Mouse (Mus musculus) gastrocnemius, postnatal 4 days (tissue): ENCODE data around the gene Cog6. TPM values are rescaled to one million over a fixed set of nuclear protein-coding genes. Genes with fewer than 3 reads are reported as not detected.

Experiments used
- DNase-seq, 2 experiments: peaks; one replicate each; pipeline ENCODE4 v3.0.0; 2021 to 2022; ENCODE audit warnings: low spot score in 2 of 2, mixed read lengths in 2 of 2
- long read RNA-seq, 2 experiments: library from polyadenylated mRNA; stranded (forward); transcript quantifications; one replicate each; pipeline ENCODE4 v2.0.0; 2021
- total RNA-seq, 2 experiments: library from RNA; stranded (reverse); gene quantifications; 2 replicates each; pipeline ENCODE4 v1.2.3; 2021

Gene Cog6
- total RNA-seq: 10 to 100 TPM; 29.9 to 33.6 TPM
- long read RNA-seq, experiment 1, transcript Cog6-201 (19 exons, 3,182 nt): major isoform, 57 of 69 reads
- long read RNA-seq, experiment 1, partial matches to known transcripts: 1 of 69 reads
- long read RNA-seq, experiment 1, other reads (novel, unspliced or antisense): 11 of 69 reads
- long read RNA-seq, experiment 2, transcript Cog6-201 (19 exons, 3,182 nt): major isoform, 54 of 66 reads
- long read RNA-seq, experiment 2, partial matches to known transcripts: 1 of 66 reads
- long read RNA-seq, experiment 2, other reads (novel, unspliced or antisense): 8 of 66 reads

DNA sequence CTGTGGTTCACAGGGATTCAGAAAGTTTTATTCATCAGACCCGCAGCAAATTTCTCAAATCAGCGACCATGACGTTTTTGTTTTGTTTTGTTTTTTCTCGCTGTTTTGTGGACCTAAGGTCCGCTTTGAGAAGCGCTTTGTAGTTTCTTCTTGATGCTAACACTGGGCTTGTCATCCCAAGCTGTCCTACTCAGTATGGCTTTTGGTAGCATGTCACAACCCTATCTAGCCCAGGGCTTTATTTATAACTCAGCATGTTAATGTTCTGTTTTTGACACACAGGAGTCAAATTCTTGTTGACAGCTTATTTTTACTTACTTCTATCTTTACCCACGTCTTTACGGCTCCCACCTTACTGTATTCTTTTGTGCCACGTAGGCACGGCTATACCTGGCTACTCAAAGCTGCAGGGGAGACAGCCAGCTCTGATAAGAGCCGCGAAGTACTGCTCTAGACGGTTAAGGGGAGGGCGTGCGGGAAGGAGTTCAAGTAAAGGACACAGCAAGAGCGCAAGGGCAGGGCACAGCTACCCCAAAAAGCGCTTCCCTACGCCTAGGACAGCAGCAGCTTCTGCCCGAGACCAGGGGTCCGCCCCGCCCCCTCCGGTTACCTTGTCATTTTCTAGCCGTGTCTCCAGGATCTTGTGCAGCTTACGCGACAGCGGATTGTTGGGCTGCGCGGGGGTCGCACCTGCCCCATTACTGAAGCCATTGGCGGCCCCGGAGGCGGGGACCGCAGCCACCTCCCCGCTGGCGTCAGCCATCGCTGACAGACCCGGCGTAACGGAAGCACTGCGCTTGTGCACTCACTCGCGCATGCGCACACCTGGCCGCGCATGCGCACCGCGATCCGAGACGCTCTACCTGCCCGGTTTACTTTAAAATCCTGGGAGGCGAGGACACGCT, at the start of gene Cog6:
Cog6 (minus strand) TSS at position 802 of the 905 bp plus-strand sequence.
- peak; percentile 63 to 78 for DNase-seq

DNA sequence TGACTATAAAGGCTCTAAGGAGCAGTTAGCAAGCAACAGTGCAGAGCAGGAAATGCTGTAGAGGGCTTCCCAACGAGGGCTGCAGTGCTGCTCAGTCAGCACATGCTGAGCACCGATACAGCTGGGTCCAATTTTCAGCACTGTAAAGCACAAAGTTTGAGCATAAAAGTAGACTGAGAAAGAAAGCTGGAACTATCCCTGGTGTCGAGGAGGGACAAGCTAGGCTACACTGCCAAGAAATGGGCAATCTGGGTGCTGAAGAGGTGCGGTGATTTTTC, 49.0 kb upstream of the Cog6 start:
- no peak for DNase-seq

DNA sequence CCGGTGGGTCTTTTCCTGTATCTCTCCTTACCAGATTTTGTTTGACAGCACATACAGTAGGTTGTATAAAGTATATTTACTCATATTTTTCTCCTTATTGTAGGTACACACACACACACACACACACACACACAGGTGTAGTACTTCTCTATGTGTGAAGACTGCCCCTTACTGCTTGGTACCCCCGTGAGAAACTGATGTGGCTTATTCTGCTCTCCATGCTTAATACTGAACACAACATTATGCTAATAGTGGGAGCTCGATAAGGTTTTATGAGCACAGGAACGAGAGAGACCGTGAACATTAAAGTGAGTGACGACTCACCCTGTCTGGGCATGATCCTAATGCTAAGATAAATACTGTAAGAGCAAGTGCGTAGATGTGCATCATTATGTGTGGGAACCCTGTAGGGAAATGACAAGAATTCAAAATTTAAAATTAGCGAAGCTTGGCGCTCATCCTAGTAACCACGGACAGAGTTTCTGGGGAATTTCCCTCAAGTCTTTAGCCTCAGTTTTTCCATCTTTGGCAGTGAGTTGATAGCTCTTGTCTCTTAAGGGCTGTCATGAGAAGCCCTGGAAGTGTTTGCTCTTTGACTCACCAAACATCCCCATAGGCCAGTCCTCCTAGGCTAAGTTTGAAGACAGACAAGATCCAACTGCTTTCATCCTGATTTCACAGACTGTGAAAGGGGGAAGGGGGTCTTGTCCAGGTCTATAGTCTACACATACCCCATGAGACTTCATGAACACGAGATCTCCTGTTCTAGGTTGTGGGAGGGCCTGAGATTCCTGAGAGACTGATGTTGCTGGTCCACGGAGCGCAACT, 48.4 kb upstream of the Cog6 start:
- DNase-seq: no peak

DNA sequence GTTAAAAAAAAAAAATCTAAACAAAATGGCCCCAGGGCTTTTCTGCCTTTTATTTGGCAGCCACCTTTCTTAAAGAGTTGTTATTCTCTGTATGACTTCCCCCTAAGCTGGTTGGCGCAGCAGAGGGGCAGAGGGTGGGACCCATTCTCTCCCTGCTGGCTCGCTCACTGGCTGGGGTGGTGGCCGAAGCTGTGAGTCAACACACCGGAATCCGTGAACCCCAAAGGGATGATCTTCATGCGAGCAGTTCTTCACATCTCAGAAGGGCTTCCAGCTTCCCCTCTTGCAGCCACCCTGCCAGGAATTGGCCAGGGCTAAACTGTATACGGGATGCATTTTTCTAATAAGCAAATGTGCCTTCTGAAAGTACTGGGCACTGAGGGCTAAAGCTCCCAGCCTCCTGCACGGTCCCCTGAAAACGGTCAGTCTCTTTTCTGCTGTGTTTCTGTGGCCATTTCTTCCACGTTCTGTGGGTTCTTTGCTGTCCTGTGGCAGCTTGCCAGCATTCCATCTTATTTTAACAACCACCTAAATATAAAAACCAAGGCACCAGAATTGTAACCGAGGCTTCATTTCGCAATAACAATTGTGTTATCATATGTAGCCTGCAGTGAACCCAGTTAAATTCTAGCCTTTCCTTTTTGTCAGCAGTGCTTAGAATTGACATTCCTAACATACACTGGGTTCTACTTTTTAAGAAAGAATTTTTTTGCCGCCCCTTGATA, 46.5 kb upstream of the Cog6 start:
- DNase-seq: no peak

DNA sequence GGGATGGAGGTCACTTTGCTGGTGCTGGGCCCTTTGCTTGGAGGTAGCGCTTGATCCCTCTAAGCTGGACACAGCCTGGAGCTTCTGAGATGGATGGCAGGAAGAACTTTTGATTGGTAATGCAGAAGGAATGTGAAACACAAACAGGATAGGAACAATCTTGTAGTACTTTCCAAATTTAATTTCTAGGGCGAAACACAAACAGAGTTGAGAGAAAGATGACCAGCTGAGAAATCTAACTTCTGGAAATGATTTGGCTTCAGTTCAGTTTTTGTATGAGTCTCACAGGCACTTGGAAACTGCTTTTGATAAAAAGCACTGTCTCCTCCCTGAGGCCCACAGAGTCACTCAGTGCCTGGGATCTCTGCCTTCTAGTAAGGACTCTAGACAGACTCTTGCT, 42.9 kb upstream of the Cog6 start:
- DNase-seq: no peak

DNA sequence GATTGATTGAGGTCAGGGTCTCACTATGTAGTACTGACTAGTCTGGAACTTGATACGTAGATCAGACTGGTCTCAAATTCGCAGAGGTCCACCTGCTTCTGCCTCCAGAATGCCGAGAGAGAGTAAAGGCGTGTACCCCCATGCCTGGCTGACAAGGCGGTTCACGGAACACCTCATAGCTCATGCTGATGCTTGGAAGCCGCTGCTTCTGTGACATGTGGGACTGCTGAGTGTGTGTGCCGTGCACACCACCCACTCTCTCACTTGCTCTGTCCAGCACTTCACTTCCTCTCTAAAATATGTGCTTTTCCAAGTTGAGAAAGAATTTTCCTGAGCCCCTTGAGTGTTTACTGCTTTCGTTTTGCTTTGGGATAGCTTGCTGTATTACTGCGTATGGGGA, 39.4 kb upstream of the Cog6 start:
- DNase-seq: no peak

DNA sequence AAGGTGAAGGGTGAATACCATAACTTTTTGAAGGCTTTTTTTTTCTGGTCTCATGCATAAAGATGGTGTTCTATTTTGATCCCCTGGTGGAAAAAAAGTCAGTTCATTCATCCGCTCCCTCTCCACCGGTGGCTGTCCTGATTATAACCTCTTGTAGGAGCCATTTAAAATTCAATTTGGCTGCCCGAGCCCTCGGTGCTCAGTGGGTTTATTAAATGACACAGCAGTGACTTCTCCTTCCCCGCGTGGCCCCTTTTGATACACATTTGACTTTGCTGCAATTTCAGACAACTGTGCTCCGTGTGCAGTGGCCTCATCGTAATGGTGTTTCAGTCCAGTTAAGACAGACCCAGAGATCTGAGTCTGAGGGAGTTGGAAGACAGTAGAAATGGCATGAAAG, 35.3 kb upstream of the Cog6 start:
- DNase-seq: no peak

DNA sequence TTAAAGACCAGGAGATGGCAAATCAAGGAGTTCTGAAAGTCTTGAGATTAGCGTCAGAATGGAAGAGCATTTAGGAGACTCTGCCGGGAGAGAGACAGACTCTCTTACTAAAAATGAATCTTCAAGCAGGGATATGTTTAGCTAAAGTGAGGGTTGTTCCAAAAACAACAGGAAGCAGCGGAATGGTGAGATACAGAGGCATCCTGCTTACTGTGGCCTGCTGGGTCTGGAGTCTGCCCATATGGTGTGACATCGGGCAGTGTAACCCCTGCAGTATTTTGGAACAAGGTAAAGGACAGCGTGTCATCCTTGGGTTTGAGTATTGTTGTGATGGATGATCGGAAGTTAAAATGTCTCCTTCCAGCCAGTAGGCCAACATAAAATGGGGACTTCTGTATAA, 29.3 kb upstream of the Cog6 start:
- no peak for DNase-seq

DNA sequence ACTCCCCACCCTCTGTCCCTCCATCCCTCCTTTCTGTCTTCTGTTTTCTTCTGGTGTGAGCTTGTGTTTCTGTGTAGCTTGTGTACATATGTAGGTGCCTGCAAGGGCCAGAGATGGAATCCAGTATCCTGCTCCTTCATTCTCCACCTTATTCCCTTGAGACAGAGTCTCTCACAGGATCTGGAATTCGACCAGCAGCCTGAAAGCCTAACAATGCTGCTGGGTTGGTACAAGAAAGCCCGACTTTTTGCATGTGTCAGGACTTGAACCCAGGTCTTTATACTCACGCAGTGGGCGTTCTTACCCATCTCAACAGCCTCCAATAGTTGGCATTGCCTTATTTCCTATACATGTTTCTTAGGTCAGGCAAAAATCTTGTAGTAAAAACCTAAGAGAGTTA, 28.7 kb upstream of the Cog6 start:
- DNase-seq: no peak

DNA sequence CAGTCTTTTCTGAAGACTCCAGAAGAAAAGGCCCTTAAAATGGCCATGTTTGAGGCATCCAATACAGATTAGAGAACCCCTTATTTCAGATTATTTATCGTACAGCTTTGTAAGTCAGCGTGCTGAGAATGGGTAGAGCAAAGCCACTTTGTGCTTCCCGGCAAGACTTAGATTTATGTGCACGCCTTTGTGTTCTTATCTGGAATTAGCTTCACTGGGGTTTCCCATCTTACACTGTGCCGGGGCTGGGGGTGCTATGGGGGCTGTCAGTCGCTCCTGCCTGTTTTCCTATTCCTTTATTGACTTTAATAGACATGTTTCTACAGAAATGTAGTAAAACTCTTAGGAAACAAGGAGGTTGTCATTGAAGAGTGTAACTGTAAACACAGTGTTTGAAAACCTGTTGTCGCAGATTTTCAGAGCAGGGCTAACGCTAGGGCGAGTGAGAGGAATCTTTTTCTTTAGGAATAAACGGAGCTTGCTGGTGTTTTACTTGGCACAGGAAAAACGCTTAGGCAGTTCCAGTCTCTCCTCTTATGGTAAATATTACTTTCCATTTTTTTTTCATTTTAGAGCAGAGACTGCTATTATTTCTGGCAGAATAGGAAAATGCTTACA, 27.8 kb upstream of the Cog6 start:
- no peak for DNase-seq

DNA sequence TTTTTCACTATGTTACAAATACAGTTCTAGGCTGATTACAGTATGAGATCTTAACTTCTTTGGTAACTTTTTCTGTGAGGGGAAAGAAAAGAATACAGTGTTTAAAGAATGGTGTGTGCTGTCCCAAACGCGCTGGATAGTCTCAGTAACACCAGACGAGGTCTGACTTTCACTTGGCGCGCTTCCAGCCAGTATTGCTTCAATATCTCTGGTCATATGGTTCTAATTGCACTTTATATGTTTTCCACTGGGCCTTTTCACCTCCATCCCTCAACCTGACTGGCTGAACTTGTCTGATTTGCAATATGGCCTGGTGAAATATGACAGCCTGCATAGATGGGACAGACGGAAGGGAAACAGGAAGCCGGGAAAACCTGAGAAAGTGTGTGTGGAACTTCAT, 27.2 kb upstream of the Cog6 start:
- DNase-seq: peak in 1 of 2 experiments; percentile 39

DNA sequence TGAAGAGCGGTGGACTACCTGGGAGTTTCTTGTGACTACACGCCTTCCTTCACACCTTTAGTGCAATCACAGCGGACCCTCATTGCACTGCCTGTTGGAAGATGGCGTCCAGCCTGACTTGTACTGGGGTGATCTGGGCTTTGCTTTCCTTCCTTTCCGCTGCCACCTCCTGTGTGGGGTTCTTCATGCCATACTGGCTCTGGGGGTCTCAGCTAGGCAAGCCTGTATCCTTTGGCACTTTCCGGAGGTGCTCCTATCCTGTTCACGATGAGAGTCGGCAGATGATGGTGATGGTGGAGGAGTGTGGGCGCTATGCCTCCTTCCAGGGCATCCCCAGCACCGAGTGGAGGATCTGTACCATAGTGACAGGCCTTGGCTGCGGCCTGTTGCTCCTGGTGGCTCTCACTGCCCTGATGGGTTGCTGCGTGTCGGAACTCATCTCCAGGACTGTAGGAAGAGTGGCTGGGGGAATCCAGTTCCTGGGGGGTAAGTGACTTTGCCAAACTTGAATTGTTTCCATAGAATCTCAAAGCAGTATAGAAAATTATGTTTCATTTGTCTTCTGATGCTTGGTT, 26.3 kb upstream of the Cog6 start:
- DNase-seq: no peak

DNA sequence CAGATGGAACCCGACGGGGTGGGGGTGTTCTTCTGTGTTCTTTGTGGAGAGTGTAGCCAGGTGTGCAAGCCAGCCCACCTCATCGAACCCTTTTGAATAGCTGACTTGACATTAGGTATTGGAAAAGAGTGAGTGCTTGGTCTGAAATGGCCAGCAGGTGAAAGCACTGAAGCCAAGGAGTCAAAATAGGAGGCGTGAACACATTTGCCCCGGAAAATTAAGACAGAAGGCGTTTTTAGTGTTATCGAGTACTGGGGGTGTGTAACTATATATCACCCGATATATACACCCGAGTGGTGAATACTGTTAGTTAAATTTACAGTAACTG, 25.2 kb upstream of the Cog6 start:
- no peak for DNase-seq

DNA sequence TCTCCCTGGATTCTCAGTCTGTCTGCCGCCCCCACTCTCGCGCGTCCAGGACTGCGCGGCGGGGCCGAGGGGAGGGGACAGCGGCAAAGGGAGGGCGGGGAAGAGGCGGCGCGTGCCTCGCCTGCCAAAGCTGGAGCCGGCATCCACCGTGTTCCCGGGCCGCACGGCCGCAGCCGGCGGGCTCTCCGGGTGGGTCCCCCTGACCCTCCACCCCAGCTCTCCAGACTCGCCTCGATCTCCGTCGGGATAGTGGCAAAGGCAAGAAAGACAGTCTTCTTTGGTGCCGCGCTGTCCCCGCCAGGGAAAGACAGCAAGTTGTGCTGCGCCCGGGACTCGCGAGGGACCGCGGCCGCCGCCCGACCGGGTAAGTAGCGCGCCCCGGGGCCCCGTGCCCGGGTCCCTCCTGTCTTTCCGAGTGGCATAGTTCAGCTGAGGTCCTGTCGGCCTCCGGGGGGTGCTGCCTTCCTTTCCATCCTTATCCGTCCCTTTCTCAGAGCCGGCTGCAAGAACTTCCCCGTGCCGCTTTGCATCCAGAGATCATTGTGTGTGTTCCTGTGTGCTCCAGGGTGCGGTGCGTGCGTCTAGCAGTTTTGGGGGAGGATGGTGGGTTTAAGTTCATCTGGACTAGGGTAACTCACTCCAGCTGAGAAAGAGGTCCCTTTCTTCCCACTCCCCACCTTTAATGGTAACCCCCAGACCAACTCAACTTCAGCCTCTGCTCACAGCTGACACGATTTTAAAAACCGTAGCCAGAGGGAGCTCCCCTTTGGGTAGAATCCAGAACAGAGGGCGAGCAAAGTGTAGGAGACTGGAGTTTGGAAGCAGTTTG, 24.6 kb upstream of the Cog6 start, which contains the start of gene Lhfp:
Lhfp (plus strand) TSS at position 118 of the 829 bp plus-strand sequence.
- peak; percentile 73 to 80 for DNase-seq

DNA sequence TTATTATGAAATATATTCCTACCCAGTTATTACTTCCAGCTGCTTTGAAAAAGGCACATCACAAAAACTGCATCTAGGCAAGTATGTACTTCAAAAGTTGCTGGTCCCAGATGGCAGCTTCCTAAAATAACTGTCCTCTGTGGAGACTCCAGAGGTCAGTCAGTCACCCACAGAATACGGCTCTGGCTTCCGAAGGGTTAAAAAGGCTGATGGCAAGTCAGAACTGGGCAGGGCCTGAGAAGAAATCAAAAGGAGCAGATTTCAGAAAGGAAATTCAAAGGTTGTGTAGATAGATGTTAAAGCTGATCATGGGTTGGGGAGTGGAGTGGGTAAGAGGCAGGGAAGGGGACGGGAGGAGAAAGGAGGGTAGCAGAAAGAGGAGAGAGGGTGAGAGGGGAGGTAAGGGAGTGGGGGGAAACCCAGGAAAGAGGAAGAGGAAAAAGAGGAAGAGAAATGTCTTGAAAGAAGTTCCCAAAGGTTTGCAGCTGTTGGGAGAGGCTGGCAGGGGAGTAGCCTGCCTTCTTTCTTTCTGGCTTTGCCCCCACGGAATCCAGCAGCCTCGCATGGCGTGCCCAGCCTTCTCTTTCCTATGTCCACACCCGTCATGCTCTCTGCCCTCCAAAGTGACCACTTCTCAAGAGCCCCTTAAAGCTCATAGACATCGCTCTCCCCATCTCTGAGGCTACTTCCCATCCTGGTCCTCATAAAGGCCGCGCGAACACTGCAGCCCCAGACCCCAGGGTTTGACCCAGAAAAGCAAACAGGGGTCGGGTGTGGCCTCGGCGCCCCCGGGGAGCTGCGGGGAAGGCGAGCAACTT, 23.8 kb upstream of the Cog6 start:
- no peak for DNase-seq

DNA sequence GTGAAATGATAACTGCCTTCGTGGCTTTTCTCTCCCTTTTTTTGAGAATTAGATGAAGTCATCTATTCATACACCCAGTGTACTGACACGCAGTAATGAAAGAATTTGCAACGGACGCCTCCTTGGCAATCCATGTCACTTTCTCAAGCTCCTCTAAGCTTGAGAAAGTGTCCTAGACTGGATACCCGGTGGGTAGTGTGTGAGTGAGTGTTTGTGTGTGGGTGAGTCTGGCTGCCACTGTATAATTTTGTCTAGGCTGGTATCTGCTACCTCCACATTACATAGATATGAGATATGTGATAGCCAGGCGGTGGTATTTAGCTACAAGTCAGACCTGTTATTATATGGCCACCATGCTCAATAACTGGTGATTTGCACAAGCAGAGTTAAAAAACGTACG, 22.7 kb upstream of the Cog6 start:
- no peak for DNase-seq

DNA sequence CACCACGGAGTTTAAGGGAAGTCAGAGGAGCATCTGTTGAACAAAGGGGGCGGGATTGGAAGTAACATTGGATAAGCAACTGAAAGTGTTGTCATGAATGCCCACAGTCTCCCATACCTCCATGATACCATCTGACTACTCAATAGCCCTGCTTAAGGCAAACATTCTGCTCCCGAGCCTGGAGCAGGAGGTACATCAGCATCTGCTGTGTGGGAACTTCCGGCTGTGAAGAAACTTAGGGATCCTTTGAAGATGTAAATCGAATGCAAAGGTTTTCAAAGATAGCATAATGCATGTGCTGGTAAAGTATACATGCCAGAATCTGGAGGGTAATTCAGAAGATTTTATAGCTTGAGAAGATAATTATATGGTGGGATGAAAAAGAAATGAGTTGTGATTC, 21.9 kb upstream of the Cog6 start:
- DNase-seq: no peak

DNA sequence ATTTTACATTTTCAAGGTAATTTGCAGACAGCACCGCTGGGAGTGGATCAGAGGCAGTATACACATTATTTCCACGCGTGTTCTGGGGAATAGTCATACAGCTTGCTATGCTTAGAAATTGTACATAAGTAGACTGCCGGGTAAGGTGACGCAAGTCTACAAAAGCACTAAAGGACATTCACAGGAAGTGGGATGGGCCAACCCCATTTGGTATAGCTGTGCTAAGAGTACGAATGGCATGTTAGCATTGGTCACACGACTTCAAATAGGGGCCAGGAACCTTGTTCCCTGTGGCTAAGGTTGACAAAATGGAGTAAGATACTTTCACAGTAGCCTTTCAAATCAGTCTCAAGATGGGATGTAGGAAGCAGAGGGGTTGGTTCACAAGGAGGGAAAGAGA, 19.9 kb upstream of the Cog6 start:
- DNase-seq: no peak

DNA sequence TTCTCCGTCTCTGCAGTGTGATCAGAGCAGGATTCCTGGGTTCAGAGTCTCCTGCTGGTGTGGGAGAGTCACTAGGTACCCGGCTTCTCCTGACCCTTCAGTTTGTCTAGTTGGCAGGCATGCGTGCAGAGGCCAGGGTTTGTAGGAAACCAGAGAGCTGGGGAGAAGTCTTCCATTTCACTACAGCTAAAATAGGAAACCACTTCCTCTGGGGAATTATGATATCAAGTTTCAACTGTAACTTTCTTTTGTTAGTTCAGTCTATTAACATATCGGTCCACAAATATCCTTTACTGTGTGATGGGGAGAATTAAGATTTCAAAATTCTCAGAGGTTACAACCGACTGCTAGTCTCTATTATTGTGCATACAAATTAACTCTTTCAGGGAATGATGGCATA, 19.0 kb upstream of the Cog6 start:
- no peak for DNase-seq
